Mouse (Mus musculus) telencephalon, adult 2 months (tissue): ENCODE measurements around the gene Gm9918.
A peak's percentile ranks its signal among the peaks of the same experiment; 100 is the strongest.

Experiments
- DNase-seq: peaks from one replicate; pipeline ENCODE4 v3.0.0-alpha.2; 2011; ENCODE audit warnings: low read depth, low spot score

Gene Gm9918

GRCm38 (mm10) chr15:102278726-102279091 is 8.3 kb downstream of the Gm9918 start:
- no peak for DNase-seq

- peak; percentile 60 for DNase-seq
Measured at GRCm38 (mm10) chr15:102279092-102279782, 8.9 kb downstream of the Gm9918 start, which contains the start of gene Mfsd5. Mfsd5 (plus strand) TSS chr15:102279454.

DNA sequence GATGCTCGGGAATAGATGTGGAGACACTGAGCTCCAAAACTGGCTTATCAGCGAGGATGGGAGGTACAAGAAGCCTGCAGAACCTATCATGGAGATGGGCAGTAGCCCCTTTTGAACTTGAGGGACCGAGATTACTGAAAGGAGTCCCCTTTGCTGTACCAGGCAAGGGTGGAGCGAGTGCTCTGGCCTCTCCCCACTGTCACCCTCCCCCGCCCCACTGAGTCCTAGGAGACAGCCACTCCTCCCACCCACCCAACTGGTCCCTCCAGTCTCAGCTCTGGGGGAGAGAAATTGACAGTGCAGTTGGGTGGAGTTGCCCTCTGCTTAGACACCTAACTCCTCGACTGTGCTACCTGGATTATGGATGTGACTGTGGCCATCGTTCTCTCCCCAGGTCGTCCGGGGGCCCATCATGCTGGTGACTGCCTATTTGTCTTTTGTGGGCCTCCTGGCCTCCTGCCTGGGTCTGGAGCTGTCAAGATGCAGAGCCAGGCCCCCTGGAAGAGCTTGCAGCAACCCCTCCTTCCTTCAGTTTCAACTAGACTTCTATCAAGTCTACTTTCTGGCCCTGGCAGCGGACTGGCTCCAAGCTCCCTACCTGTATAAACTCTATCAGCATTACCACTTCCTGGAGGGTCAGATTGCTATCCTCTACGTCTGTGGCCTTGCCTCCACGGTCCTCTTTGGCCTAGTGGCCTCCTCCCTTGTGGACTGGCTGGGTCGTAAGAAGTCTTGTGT is 9.6 kb downstream of the Gm9918 start:
- no peak for DNase-seq

DNA sequence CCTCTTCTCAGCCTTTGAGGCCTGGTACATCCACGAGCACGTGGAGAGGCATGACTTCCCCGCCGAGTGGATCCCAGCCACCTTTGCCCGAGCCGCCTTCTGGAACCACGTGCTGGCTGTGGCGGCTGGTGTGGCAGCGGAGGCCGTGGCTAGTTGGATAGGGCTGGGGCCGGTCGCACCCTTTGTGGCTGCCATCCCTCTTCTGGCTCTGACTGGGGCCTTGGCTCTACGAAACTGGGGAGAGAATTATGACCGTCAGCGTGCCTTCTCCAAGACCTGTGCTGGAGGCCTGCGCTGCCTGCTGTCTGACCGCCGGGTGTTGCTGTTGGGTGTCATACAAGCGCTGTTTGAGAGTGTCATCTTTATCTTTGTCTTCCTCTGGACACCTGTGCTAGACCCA is 10.3 kb downstream of the Gm9918 start:
- DNase-seq, result no peak

- no peak for DNase-seq
Measured at GRCm38 (mm10) chr15:102282463-102283292, 12.3 kb downstream of the Gm9918 start.

DNA sequence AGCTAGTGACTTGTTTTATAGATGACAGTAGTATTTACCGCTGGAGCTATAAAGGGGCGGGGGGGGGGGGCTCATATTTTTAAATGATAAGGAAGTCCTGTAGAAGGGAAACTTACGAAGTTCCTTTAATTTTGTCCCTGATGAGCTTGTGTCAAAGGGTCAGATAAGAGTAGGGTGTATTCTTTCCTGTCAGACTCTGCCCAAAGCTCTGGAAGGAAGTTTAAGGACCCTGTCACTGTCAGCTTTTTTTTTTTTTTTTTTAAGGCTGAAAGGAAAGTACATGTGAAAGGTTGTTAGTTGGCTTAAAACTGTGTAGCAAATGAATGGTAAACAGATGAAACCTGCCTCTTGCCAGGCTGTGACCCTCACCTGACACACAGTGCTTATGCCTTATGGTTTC is 13.3 kb downstream of the Gm9918 start:
- no peak for DNase-seq

GRCm38 (mm10) chr15:102287395-102287794 is 17.0 kb downstream of the Gm9918 start:
- peak; percentile 21 for DNase-seq

DNA sequence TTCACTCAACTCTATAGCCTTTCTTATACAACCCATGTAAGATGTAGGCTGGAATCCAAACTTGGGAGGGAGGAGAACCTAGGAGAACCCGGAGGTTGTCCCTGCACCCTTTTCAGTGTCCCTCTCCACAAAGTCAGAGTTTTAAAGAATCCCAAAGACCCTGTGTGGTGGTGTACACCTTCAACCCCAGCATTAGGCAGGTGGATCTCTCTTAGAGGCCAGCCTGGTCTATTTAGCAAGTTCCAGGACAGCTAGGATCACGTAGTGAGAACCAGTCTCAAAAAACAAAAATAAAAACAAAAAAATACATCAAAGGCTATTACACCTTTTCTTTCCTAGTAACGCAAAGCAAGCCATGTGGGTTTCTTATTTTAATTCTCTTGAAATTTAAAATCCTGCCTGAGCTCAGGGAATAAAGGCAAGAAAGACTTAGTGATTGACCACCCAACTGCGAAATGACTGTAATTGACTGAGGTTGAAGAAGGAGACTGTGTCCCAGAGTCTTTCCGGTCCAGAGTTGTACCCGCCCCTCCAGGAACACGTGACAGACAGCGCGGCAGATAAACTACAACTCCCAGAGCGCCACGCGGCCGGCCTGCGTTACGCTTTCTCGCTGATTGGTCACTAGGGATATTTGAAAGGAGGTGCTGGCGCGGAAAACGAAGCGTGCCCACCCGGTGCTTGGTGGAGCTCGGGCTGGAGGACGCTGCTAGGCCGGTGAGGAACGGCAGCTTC is 25.4 kb downstream of the Gm9918 start, which contains the start of gene Espl1:
Gene Espl1 (plus strand): TSS at position 634 of the 735 bp plus-strand sequence.
- peak; percentile 77 for DNase-seq

- DNase-seq, result no peak
Measured at GRCm38 (mm10) chr15:102296368-102297006, 26.1 kb downstream of the Gm9918 start.

GRCm38 (mm10) chr15:102302542-102302941 is 32.2 kb downstream of the Gm9918 start:
- no peak for DNase-seq

- no peak for DNase-seq
Measured at GRCm38 (mm10) chr15:102308717-102309116, 38.4 kb downstream of the Gm9918 start.

- no peak for DNase-seq
Measured at GRCm38 (mm10) chr15:102310074-102310845, 39.9 kb downstream of the Gm9918 start.

DNA sequence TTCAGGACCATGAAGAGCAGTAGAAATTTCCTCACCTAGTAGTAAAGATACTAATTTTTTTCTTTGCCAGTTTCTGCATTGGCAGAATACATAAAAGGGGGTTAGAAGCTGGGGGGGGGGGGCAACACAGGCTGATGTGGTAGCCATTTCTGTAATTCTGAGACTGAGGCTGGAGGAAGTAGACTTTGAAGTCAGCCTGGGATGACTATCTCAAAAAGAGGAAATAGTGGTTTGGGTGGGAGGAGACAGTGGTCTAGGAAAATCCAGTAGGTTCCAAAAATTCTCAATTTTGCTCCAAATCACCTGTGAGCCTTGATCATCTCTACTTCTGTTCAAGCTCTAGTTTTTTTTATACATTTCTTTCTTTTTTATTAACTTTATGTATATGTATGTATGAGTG is 41.1 kb downstream of the Gm9918 start:
- no peak for DNase-seq

GRCm38 (mm10) chr15:102315292-102315691 is 44.9 kb downstream of the Gm9918 start:
- no peak for DNase-seq

- DNase-seq, result peak; percentile 21
Measured at GRCm38 (mm10) chr15:102316263-102316662, 45.9 kb downstream of the Gm9918 start.
